Mouse (Mus musculus): ENCODE measurements around the gene Oprl1.

The Oprl1 gene

DNA sequence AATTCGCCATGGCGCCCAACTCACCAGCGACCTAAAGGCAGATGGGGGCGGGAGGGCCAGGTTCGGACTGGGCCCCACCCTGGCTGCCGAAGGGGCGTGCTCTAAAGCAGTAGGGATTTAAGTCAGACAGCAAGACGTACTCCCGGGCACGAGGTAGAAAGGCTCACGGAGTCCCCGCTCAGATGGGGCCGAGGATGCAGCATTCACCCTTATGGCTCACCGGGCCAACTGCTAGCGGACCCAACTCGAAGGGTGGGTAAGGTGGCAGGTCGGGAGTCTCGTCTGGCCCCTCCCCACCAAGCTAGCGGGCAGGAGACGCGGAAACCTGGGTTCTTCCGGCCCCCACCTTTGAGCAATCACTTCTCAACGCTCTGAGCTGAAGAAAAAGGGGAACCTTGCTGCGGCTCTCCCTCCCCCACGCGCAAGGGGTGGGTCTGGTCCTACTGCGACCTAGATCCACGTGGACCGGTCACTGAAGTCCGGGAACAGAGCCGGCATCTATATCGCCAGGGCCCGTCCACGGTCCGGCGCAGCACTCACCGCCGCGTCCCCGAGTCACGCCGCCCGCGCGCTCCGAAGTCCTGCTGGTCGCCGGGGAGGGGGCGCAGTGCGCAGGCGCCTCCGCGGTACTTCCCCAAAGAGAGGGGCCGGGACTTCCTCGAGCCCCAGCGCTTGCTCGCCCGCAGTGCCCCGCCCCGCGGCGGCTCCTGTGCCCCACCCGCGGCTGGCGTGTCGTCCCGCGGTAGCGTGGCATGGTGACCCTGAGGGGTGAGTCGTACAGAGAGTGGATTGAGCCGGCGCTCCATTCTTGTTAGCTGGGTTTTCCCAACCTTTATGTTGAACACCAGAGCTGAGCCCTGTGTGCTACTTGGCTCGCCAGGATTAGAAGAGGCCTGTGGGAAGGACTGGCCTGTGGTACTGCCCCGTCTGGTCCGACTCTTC, 21.2 kb upstream of the Oprl1 start, which contains the start of gene Rgs19:
Gene Rgs19, minus strand, starts transcription at position 639 of the 942 bp plus-strand sequence.
- peak; percentile 74 to 84 for DNase-seq

DNA sequence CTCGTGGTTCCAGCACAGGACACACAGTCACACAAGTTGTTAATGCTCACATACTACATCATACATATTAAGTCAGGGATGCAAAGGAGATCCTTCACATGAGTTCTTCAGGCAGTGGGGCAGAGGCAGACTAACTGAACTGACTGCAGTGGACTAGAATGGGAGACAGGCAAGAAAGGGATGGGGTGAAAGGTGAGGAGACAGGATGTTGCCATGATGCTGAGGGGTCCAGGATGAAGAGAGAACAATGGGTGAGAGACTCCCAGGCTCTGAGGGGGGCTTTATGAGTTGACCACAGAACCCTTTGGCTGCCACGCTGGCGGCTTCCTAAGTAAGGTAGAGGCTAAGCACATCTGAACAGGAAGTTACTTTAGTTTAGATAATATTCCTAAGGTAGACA, 20.2 kb upstream of the Oprl1 start:
- DNase-seq: no peak

- no peak for DNase-seq
These were observed 19.0 kb upstream of the Oprl1 start for GRCm38 (mm10) chr2:181695776-181696175.

- no peak for DNase-seq
These were observed 17.9 kb upstream of the Oprl1 start for GRCm38 (mm10) chr2:181696801-181697420.

- no peak for DNase-seq
These were observed 16.6 kb upstream of the Oprl1 start, which contains the start of gene Lkaaear1 for GRCm38 (mm10) chr2:181698241-181698640. Gene Lkaaear1 (minus strand): TSS chr2:181698442.

DNA sequence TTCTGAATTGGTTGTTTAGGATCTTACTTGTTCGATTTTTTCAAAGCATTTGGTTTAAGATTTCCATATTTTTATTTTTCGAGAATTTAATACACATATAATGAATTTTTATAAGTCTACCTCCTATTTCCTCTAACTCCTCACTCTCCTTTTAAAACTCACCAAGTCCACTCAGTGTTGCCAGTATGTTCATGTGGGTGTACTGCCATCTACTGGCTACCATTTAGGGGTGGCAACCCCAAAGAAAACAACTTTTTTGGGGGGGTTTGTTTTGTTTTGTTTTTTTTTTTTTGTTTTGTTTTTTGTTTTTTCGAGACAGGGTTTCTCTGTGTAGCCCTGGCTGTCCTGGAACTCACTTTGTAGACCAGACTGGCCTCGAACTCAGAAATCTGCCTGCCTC, 8.1 kb upstream of the Oprl1 start:
- DNase-seq: no peak

DNA sequence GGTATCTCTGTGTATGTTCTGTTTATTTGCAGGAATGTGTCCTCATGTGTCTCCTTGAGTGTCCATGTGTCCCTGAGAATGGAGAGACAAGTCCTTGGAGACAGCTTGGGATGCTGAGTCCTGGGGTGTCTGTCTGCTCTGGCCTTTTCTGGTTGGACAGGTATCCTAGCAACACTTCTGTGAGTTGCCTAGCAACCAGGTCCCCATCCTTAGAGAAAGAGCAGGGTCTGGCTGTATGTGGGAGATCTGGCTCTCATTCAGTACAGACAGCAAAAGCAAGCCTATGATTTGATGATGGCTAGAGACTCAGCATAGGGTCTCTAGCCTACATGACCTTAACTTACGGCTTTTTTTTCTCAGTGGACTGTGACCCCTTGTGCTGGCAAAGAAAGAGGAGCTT, 1.1 kb upstream of the Oprl1 start:
- DNase-seq: peak; percentile 71 to 77

DNA sequence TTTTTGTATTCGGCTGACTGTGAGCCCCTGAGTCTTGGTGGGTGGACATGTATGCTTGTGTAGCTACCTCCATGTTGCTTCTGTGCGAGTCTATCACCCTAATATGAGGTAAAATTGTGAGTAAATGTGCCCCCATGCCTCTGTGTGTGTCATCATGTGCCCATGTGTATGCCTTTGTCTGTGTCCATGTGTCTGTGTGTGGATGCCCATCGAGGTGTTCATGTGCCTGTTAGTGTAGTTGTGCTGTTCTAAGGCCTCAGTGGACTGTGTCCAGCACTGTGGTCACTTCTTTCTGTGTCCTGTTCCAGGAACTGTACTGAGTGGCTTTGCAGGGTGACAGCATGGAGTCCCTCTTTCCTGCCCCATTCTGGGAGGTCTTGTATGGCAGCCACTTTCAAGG, 566 bp downstream of the Oprl1 start:
- peak; percentile 23 to 50 for DNase-seq

GRCm38 (mm10) chr2:181716991-181717390, 2.2 kb downstream of the Oprl1 start:
- peak; percentile 46 to 55 for DNase-seq

DNA sequence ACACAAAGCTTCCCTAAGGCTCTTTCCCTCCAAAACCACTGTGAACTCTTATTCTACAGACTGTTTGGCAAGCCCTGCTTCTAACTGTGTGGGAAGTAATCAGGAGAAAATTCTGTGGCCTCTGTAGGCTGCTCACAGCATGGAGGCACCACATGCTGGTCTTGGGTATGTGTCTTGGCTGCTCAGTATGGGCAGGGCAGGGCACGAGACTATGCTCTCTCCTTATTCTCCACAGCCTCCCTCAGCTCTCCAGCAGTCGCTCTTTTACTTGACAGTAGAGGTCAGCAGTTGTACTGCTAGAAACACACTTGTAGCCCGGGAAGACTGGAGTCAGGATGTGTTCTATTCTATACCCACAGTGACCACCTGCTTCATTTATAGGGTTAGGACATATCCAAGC, 5.2 kb downstream of the Oprl1 start:
- peak; percentile 46 to 59 for DNase-seq

DNA sequence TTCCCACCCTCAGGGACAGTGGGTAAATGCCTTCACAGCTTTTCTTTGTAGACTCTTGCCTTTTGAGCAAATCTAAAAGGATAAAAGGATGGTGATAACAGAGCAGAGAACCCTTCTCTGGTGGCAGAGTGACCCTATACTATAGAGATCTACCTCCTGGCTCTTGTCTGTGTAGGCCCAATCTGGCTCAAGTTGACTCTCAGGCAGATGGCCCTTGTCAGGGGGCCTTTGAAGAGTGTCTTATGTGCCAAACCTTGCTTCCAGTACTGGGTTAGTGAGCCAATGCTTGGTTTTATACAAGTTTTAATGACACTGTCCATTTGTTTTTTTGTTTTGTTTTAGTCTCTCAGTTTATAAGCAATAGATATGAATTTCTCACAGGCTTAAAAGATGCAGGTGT, 6.4 kb downstream of the Oprl1 start:
- DNase-seq: peak; percentile 71 to 86

- peak; percentile 75 to 76 for DNase-seq
These were observed 7.4 kb downstream of the Oprl1 start for GRCm38 (mm10) chr2:181722213-181722612.

- peak in 1 of 2 experiments; percentile 30 for DNase-seq
These were observed 12.9 kb downstream of the Oprl1 start for GRCm38 (mm10) chr2:181727659-181728262.

DNA sequence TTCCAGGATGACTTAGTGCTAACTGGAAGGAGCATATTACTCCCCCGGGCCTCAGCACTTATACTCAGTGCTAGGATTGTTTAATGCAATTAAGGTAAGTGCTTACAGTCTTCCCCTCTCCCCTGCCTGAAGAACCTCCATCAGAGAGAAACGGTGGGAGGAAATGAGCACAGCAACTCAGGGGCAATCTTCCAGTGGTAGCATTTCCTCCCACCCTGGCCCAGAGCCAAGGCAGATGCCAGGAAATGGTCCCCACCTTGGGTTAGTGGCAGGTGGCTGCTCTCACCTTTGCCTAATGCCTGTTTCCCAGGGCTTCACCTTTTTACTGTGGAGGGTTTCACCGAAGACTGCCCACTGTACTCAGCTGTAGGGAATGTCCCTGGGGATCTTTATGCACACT, 15.2 kb downstream of the Oprl1 start:
- DNase-seq: peak in 1 of 2 experiments; percentile 18

DNA sequence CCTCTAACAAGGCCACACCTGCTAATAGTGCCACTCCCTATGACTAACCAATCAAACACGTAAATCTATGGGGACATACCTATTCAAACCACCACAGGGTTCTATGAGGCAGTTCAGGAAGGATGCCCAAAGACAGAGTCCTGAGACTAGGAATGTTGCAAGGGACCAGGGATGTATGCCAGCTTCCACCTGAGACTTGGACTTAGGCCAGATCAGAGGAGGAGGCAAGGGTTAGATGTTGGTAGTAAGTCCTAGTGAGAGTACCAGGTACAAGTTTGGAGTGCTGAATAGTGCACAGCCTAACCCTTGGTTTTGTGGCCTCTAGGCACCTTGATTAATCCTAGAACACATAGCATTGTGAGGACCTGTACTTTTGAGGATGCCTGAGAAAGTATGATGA, 37.8 kb downstream of the Oprl1 start:
- peak; percentile 76 to 81 for DNase-seq

DNA sequence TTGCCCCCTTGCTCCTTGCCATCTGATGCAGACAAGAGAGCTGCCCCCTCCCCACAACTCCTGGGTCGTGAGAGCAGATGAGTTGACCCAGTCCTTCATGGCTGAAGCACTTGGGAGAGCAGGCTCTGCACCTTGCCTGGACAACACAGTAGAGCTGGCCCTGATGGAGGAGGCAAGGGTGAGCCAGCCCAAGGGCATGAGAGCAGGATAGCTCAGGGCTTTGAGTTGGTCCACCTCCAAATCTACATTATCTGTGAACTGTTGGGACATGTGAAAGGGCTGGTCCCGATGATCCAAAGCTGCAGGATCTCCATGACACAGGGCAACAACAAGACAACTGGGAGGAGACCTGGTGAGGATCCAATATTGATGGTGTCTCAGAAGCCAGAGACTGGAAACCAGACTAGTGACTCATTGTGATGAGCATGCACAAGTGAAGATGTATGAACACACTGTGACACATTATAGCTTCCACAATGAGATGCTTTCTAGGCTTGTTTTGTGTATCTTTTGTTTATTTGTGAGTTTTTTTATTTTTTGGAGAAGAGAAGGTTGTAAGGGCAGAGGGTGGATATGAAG, 43.4 kb downstream of the Oprl1 start:
- no peak for DNase-seq

GRCm38 (mm10) chr2:181759041-181759440, 44.2 kb downstream of the Oprl1 start:
- peak; percentile 88 to 91 for DNase-seq

GRCm38 (mm10) chr2:181763006-181763830, 48.4 kb downstream of the Oprl1 start, which contains the start of gene Myt1:
Gene Myt1 (plus strand): TSS chr2:181763332.
- DNase-seq: peak in 1 of 2 experiments; percentile 39

DNA sequence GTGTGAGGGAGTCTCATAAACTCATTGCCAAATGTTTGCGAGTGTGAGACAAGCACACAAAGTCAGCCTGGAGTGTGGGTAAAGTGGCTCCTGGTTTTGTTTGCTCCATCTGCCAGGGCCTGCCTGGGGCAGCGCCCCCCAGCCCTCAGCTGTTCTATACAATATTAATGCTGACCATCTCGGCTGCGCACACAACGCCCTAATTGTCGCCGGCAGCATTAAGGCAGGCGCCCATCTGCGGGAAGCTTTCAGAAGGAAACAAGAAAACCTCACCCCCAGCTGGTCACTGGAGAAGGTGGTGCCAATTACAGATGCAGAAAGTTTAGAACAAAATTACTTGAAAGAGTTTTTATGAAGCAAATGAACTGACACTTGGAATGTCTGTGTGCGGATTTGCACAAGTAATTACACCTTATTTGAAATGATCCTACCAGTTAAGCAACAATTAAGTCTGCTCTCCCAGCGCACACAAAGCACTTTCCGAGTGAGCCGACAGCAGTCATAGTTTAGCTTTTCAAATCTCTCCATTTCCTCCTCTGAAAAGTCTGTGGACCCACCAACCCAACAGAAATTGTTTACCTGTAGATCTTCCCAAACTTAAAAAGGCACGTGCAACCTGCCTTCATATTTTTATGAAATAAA, 49.2 kb downstream of the Oprl1 start:
- no peak for DNase-seq

DNA sequence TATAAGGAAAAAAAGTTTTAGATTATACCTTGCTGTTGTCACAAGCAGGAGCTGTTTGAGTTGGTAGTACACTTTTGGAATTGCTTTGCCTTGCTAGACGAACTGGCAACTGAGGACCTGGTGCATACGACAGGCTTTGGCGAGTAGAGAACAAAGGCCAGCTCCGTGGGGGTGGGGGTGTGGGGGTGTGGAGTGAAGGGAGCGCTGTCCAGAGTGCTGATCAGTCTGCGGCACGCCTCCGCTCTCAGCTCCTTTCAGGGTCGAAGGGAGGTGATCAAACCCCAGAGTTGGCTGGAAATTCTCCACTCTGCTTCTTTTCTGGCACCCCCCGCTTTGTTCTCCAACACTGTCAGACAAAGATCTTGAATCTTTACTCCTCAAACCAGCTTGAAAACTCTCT, 49.8 kb downstream of the Oprl1 start:
- DNase-seq: peak; percentile 60 to 75

- DNase-seq: no peak
These were observed 50.4 kb downstream of the Oprl1 start for GRCm38 (mm10) chr2:181765251-181765650.
